26 mouse cellular contexts compared by ENCODE assay signal in the genomic region with DNA sequence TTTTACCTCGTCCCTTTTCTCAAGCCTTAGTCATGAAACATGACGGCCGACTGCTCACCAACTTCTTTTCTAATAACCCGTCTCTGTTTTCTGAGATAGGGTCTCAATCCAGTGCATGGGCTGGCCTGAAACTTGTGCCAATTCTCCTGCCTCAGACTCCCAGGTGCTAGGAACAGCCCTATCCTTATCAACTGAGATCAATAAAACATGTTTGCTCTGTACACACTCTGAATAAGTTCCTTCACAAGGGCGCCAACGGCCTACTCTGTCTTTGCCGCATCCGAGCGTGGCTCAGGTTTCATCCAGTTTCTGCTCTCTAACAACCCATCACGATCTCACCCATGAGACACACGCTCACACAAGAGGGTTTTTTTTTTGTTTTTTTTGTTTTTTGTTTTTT. TPM values are rescaled to one million over a fixed set of nuclear protein-coding genes. Genes with fewer than 3 reads are reported as not detected.
DNase-seq lines count a peak whose midpoint lies in the region; ATAC-seq and TF ChIP-seq lines count a peak whose summit lies in the region.
"Had no signal": no experiment of that assay in that cellular context is flagged by ENCODE, and none has a peak within 500 bp of the region (broad histone marks: within the 10 kb centered on the region; RNA-seq: fewer than 3 reads in every experiment).

No protein-coding gene starts in this region.

- no peaks in the 10 kb centered on the region; the same call in 1 of the 2 replicates for H3K9me3 ChIP-seq in stomach, embryonic 14.5 days (ENCODE audit: control insufficient read depth, low read depth, low read length)
- H3K9me3 ChIP-seq in stomach, postnatal 0 days (ENCODE audit: control insufficient read depth, low read length), result no peaks in the 10 kb centered on the region
- H3K9me3 ChIP-seq: forebrain, embryonic 10.5 days; heart, embryonic 15.5 days; hindbrain, embryonic 10.5 days; hindbrain, embryonic 13.5 days had no signal

- no peaks in the 10 kb centered on the region for H3K4me1 ChIP-seq in liver, adult 2 months (ENCODE audit: control insufficient read depth, insufficient read depth, low read length)
- H3K4me1 ChIP-seq in stomach, embryonic 14.5 days (ENCODE audit: control insufficient read depth, insufficient read depth, low read length), result no peaks in the 10 kb centered on the region
- no peaks in the 10 kb centered on the region for H3K4me1 ChIP-seq in stomach, postnatal 0 days (replicated peaks; ENCODE audit: control insufficient read depth, insufficient read depth)
- peaks cover 16% of the 10 kb centered on the region for H3K4me1 ChIP-seq in small intestine, adult 2 months (ENCODE audit: control insufficient read depth, insufficient read depth, insufficient read length, low read length)
- H3K4me1 ChIP-seq: heart, embryonic 12.5 days; heart, embryonic 15.5 days; hindbrain, embryonic 13.5 days had no signal

- no peak overlapping the region for H3K27ac ChIP-seq in liver, adult 2 months (replicated peaks; ENCODE audit: insufficient read depth, low read depth, low read length)
- no peak overlapping the region for H3K27ac ChIP-seq in stomach, embryonic 14.5 days (ENCODE audit: low read length)
- no peak overlapping the region for H3K27ac ChIP-seq in stomach, postnatal 0 days (replicated peaks)
- peak overlapping the region; percentile 26 for H3K27ac ChIP-seq in small intestine, adult 2 months (ENCODE audit: insufficient read depth, low read depth, low read length)
- H3K27ac ChIP-seq: heart, embryonic 15.5 days; hindbrain, embryonic 13.5 days had no signal

- ATAC-seq in stomach, embryonic 14.5 days (ENCODE audit: insufficient number of reproducible peaks, insufficient read depth, low FRiP score, low read depth), result peak; percentile 78; the same call in 1 of the 2 replicates
- no peak for ATAC-seq in stomach, postnatal 0 days (ENCODE audit: low FRiP score, low TSS enrichment)
- ATAC-seq in frontal cortex, adult (ENCODE audit: low TSS enrichment), result no peak
- ATAC-seq: forebrain, embryonic 14.5 days; forebrain, postnatal 0 days; hindbrain, embryonic 16.5 days; Patski had no signal

- no peak overlapping the region for H3K9ac ChIP-seq in liver, adult 2 months (ENCODE audit: low read depth, low read length)
- H3K9ac ChIP-seq in stomach, embryonic 14.5 days (replicated peaks; ENCODE audit: low read depth, low read length), result no peak overlapping the region
- H3K9ac ChIP-seq in stomach, postnatal 0 days (ENCODE audit: low read length), result no peak overlapping the region
- H3K9ac ChIP-seq: forebrain, postnatal 0 days; heart, embryonic 12.5 days; heart, embryonic 15.5 days; hindbrain, embryonic 13.5 days had no signal

- H3K36me3 ChIP-seq in liver, adult 2 months (ENCODE audit: control insufficient read depth, insufficient read depth, low read length), result peaks cover 2% of the 10 kb centered on the region; the same call in 1 of the 2 replicates
- peaks cover 20% of the 10 kb centered on the region for H3K36me3 ChIP-seq in stomach, embryonic 14.5 days (ENCODE audit: control insufficient read depth, insufficient read depth, low read length)
- peaks cover 31% of the 10 kb centered on the region for H3K36me3 ChIP-seq in stomach, postnatal 0 days (ENCODE audit: control insufficient read depth, insufficient read depth, low read length)
- peaks cover 17% of the 10 kb centered on the region for H3K36me3 ChIP-seq in small intestine, adult 2 months (ENCODE audit: control insufficient read depth, insufficient read depth, low read length)

- H3K79me2 ChIP-seq in liver, adult 2 months (ENCODE audit: control insufficient read depth, insufficient read depth, low read length), result peaks cover 3% of the 10 kb centered on the region; the same call in 1 of the 2 replicates

- no peak for TF ChIP-seq EP300 in stomach, postnatal 0 days (optimal IDR thresholded peaks at IDR 0.05)

- peak; percentile 71 for DNase-seq in liver, adult 2 months (ENCODE audit: extremely low read depth, low read depth, low spot score)
- DNase-seq in liver, result no peak
- DNase-seq in stomach, postnatal 0 days (ENCODE audit: low spot score), result no peak
- DNase-seq in Muller cell, postnatal 12 days (ENCODE audit: inconsistent ontology term), result no peak
- DNase-seq in natural killer cell, adult 2 months (ENCODE audit: low spot score in 2 of 2), result no peak
- DNase-seq: adrenal gland, postnatal 10 days; adrenal gland, postnatal 36 days; cerebellum, adult 11 months; cerebellum, adult 8-10 months; cerebellum, postnatal 10 days; forebrain, postnatal 0 days; gastrocnemius, postnatal 25 days; heart, adult 18-20 months; heart, postnatal 10 days; heart, postnatal 36 days had no signal

- TF ChIP-seq POLR2A in liver, adult 2 months (IDR thresholded peaks at IDR 0.05; ENCODE audit: extremely low read depth, insufficient read depth, low read length), result no peak
- no peak for TF ChIP-seq POLR2A in small intestine, adult 2 months (IDR thresholded peaks at IDR 0.05; ENCODE audit: low read depth, low read length)

- TF ChIP-seq CTCF in liver, adult 2 months (IDR thresholded peaks at IDR 0.05; ENCODE audit: low read depth, low read length), result no peak
- no peak for TF ChIP-seq CTCF in stomach, postnatal 0 days (IDR thresholded peaks at IDR 0.05; ENCODE audit: low read depth)
- no peak for TF ChIP-seq CTCF in small intestine, adult 2 months (IDR thresholded peaks at IDR 0.05; ENCODE audit: extremely low read depth, insufficient read length, insufficient replicate concordance, low read depth, low read length)

- H3K4me2 ChIP-seq in stomach, embryonic 14.5 days (replicated peaks; ENCODE audit: low read depth, low read length), result no peak overlapping the region
- H3K4me2 ChIP-seq in stomach, postnatal 0 days (replicated peaks; ENCODE audit: low read depth), result no peak overlapping the region
- H3K4me2 ChIP-seq: heart, embryonic 12.5 days; heart, embryonic 15.5 days; hindbrain, embryonic 13.5 days had no signal

- H3K4me3 ChIP-seq in liver, adult 2 months (ENCODE audit: insufficient read depth, low read depth, low read length), result no peak overlapping the region
- H3K4me3 ChIP-seq in stomach, embryonic 14.5 days (ENCODE audit: low read depth, low read length), result no peak overlapping the region
- no peak overlapping the region for H3K4me3 ChIP-seq in stomach, postnatal 0 days (ENCODE audit: low read depth, low read length)
- H3K4me3 ChIP-seq in small intestine, adult 2 months (ENCODE audit: low read depth, low read length), result no peak overlapping the region
- H3K4me3 ChIP-seq: forebrain, embryonic 10.5 days; heart, embryonic 12.5 days; heart, embryonic 15.5 days; hindbrain, embryonic 10.5 days; hindbrain, embryonic 13.5 days had no signal

- 25% methylated on average over 11 of the region's 11 CpGs for WGBS in liver, adult 2 months
- 67% methylated on average over 11 of the region's 11 CpGs for WGBS in stomach, embryonic 14.5 days
- 63% methylated on average over 11 of the region's 11 CpGs for WGBS in stomach, postnatal 0 days
- WGBS in small intestine, adult 2 months, result 38% methylated on average over 11 of the region's 11 CpGs

- H3K27me3 ChIP-seq in liver, adult 2 months (ENCODE audit: control insufficient read depth, insufficient read depth, low read length), result no peaks in the 10 kb centered on the region
- H3K27me3 ChIP-seq in stomach, embryonic 14.5 days (ENCODE audit: control insufficient read depth, insufficient read depth, low read length), result no peaks in the 10 kb centered on the region
- no peaks in the 10 kb centered on the region for H3K27me3 ChIP-seq in stomach, postnatal 0 days (ENCODE audit: control insufficient read depth, insufficient read depth, low read length)
- H3K27me3 ChIP-seq in small intestine, adult 2 months (ENCODE audit: control insufficient read depth, insufficient read depth, low read length), result no peaks in the 10 kb centered on the region
- H3K27me3 ChIP-seq: heart, embryonic 12.5 days; heart, embryonic 15.5 days; hindbrain, embryonic 13.5 days; Patski had no signal

RNA-seq across cellular contexts. Expression of a gene that starts 35.7 kb away (rescaled TPM):
- 23.3 and 24.7 TPM in 2 replicates for total RNA-seq in liver, adult 2 months (2014; rRNA removed)
- 15.5 and 15.6 TPM in 2 replicates for polyA plus RNA-seq in liver, adult 2 months (2012; rRNA removed)
- polyA plus RNA-seq in stomach, embryonic 14.5 days (2014; fragmentation: Nextera tagmentation; extraction: Ambion mirVana), result 28.0 and 30.5 TPM in 2 replicates
- 14.2 and 14.6 TPM in 2 replicates for polyA plus RNA-seq in stomach, postnatal 0 days (2015; fragmentation: Nextera tagmentation; extraction: Ambion mirVana)
- polyA plus RNA-seq in small intestine, adult 2 months (2012; rRNA removed), result 19.4 and 53.4 TPM in 2 replicates
